ENCODE assay signal across 35 mouse cellular contexts in the genomic region with DNA sequence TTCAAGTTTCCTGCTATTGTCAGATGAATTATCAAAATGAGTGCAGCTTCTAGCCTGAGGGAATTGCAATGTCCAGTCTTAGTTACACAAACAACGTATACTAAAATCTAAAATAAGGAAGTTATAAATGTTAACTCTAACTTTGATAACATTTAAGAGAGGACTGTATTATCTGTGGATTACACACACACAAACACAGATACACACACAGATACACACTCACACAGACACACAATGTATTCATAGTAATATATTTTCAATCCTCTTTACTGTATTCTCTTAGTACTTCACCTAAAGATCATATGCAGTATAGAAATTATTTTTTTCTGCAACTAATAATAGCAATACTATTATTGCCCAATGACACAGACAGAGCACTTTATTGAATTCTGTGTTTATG.
"Had no signal": no experiment of that assay in that cellular context is flagged by ENCODE, and none has a peak within 500 bp of the region (broad histone marks: within the 10 kb centered on the region; RNA-seq: fewer than 3 reads in every experiment).

No protein-coding gene starts in this region.

- H3K27me3 ChIP-seq: heart, embryonic 12.5 days; heart, embryonic 13.5 days; heart, embryonic 15.5 days; hindbrain, embryonic 12.5 days; hindbrain, embryonic 13.5 days; hindbrain, embryonic 15.5 days; intestine, embryonic 15.5 days; kidney, embryonic 15.5 days had no signal

- H3K4me1 ChIP-seq: heart, embryonic 12.5 days; heart, embryonic 13.5 days; heart, embryonic 15.5 days; hindbrain, embryonic 10.5 days; hindbrain, embryonic 12.5 days; hindbrain, embryonic 13.5 days; hindbrain, embryonic 15.5 days; intestine, embryonic 15.5 days; kidney, embryonic 15.5 days had no signal

- DNase-seq: heart, postnatal 10 days; heart, postnatal 14 days; heart, postnatal 36 days; heart, postnatal 4 days; kidney, adult 11 months; kidney, adult 18-20 months; kidney, adult 2 months; kidney, adult 8-10 months; kidney, adult 9 months; kidney, postnatal 10 days; kidney, postnatal 14 days; kidney, postnatal 25 days; kidney, postnatal 36 days; kidney, postnatal 4 days; layer of hippocampus, adult 9-11 months; layer of hippocampus, postnatal 36 days had no signal

- H3K36me3 ChIP-seq: heart, embryonic 12.5 days; heart, embryonic 13.5 days; heart, embryonic 15.5 days; hindbrain, embryonic 10.5 days; hindbrain, embryonic 12.5 days; hindbrain, embryonic 13.5 days; hindbrain, embryonic 15.5 days; intestine, embryonic 15.5 days; kidney, embryonic 15.5 days had no signal

- H3K9ac ChIP-seq: heart, embryonic 12.5 days; heart, embryonic 13.5 days; heart, embryonic 15.5 days; hindbrain, embryonic 12.5 days; hindbrain, embryonic 13.5 days; hindbrain, embryonic 14.5 days; hindbrain, embryonic 15.5 days; intestine, embryonic 15.5 days; kidney, embryonic 15.5 days had no signal

- H3K4me2 ChIP-seq: heart, embryonic 11.5 days; heart, embryonic 12.5 days; heart, embryonic 13.5 days; heart, embryonic 15.5 days; hindbrain, embryonic 12.5 days; hindbrain, embryonic 13.5 days; hindbrain, embryonic 14.5 days; hindbrain, embryonic 15.5 days; intestine, embryonic 15.5 days; kidney, embryonic 15.5 days had no signal

- ATAC-seq: hindbrain, embryonic 16.5 days; hindbrain, postnatal 0 days; inflammation-experienced regulatory T-cells, adult 6 months; intestine, embryonic 15.5 days; intestine, embryonic 16.5 days; intestine, postnatal 0 days had no signal

- H3K9me3 ChIP-seq: heart, embryonic 12.5 days; heart, embryonic 13.5 days; heart, embryonic 15.5 days; hindbrain, embryonic 10.5 days; hindbrain, embryonic 12.5 days; hindbrain, embryonic 13.5 days; hindbrain, embryonic 15.5 days; intestine, embryonic 15.5 days; kidney, embryonic 15.5 days had no signal

- H3K27ac ChIP-seq: heart, embryonic 13.5 days; heart, embryonic 15.5 days; hindbrain, embryonic 10.5 days; hindbrain, embryonic 12.5 days; hindbrain, embryonic 13.5 days; hindbrain, embryonic 14.5 days; hindbrain, embryonic 15.5 days; hindbrain, postnatal 0 days; intestine, embryonic 15.5 days; kidney, embryonic 15.5 days; kidney, postnatal 0 days; layer of hippocampus, adult 2 months; left cerebral cortex, adult 2 months had no signal

- H3K4me3 ChIP-seq: heart, embryonic 12.5 days; heart, embryonic 13.5 days; heart, embryonic 15.5 days; hindbrain, embryonic 10.5 days; hindbrain, embryonic 12.5 days; hindbrain, embryonic 13.5 days; hindbrain, embryonic 15.5 days; intestine, embryonic 15.5 days; kidney, embryonic 15.5 days; layer of hippocampus, adult 2 months; left cerebral cortex, adult 2 months had no signal
